Mouse (Mus musculus) C2C12 (cell line): ENCODE data around the gene Coro2b.

ENCODE experiments used
- FOSL1 ChIP-seq: IDR thresholded peaks from one replicate; pipeline ENCODE4 v1.8.0; 2011; ENCODE audit warnings: mild to moderate bottlenecking, low read length; ENCODE audit not compliant: poor library complexity, insufficient read depth, severe bottlenecking
- MAX ChIP-seq: IDR thresholded peaks from one replicate; pipeline ENCODE4 v1.6.1; 2011; ENCODE audit warnings: mild to moderate bottlenecking, control low read depth

DNA sequence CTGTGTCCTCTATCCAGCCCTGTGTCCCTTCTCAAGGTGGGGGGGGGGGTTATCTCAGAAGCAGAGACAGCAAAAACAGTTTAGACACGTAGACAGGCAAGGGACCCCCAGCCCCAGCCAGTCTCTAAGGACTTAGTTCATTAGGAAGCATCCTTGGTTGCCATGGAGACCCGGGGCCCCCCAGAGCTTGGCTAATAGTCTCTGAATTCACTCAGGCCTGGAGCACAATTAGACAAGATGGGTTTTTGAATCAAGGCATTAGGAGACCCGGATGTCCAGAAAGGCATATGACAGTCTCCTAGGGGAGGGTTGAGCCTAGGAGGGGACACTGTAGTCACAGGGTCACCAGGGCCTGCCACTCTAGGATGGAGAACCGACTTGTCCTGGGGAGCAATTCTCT lies 18.3 kb downstream of the Coro2b start:
- TF ChIP-seq MAX (no peak), FOSL1 (no peak)
